Mouse (Mus musculus): ENCODE results near the gene Gm37240.

DNA sequence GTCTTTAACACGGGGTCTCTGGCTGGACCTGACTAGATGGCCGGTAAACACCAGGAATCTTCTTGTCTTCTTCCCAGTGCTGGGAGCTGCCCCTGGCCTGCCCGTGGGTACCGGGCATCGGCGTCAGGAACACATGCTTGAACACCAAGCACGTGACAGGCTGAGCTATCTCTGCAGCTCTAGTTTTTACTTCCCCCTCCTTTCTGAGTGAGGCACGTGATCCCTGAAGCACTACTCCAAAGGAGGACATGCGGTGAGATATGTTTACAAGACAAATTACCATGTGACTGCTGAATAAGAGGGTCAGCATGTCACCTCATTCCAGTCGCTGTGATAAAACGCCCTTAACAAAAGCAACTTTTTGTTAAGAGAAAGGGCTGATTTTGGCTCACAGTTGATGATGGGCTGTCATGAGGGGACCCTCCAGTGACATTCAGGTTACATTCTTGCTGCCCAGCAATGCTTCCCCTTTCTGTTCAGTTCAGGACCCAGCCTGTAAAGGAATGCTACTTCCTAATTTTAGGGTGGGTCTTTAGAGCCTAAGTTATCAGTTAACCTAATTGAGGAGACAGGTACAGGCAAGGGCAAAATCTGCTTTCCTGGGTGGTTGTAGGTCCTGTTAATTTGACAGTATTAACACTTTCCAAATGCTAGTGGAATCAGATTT is 1003.4 kb downstream of the Gm37240 start:
- TF ChIP-seq ZNF384 (IDR thresholded peaks at IDR 0.05; ENCODE audit: low read depth, low read length) (no peak), MAFK (IDR thresholded peaks at IDR 0.05; ENCODE audit: insufficient read depth, low read depth, low read length) (no peak), ZC3H11A (IDR thresholded peaks at IDR 0.05; ENCODE audit: borderline replicate concordance, low read depth, low read length) (no peak), HCFC1 (IDR thresholded peaks at IDR 0.05; ENCODE audit: borderline replicate concordance, insufficient read depth, low read length) (no peak), CHD2 (IDR thresholded peaks at IDR 0.05; ENCODE audit: low read depth, low read length) (no peak)

Data from ES-E14 (cell line).